Mouse (Mus musculus) heart, postnatal 0 days (tissue): ENCODE results near the gene Tbc1d5. TPM values are rescaled to one million over a fixed set of nuclear protein-coding genes. Genes with fewer than 3 reads are reported as not detected.

Experiments used
- ATAC-seq: fragments of 200-750 bp; cut with Nextera tagmentation; 2 replicates; pipeline ENCODE4 v1.8.0; 2017; ENCODE audit warnings: low read depth, moderate number of reproducible peaks, moderate library complexity; ENCODE audit not compliant: insufficient read depth
- DNase-seq: peaks from one replicate; pipeline ENCODE4 v3.0.0-alpha.2; 2016; ENCODE audit warnings: low spot score
- H3K27ac ChIP-seq: fragments of 300-500 bp; sonication (generic); 2 replicates; pipeline ENCODE4 v1.5.1; 2014; ENCODE audit warnings: low read depth, mild to moderate bottlenecking
- H3K27me3 ChIP-seq: fragments of 300-500 bp; sonication (generic); 2 replicates; pipeline ENCODE4 v1.6.1; 2014; ENCODE audit warnings: low read length, mixed read lengths; ENCODE audit not compliant: control insufficient read depth, insufficient read depth
- H3K36me3 ChIP-seq: fragments of 300-500 bp; sonication (generic); replicated peaks from 2 replicates; pipeline ENCODE4 v1.6.1; 2014; ENCODE audit warnings: low read length, mixed read lengths; ENCODE audit not compliant: control insufficient read depth, insufficient read depth
- H3K4me1 ChIP-seq: fragments of 300-500 bp; sonication (generic); 2 replicates; pipeline ENCODE4 v1.6.1; 2014; ENCODE audit warnings: antibody characterized with exemption; ENCODE audit not compliant: control insufficient read depth, insufficient read depth
- H3K4me2 ChIP-seq: fragments of 300-500 bp; sonication (generic); 2 replicates; pipeline ENCODE4 v1.6.1; 2014; ENCODE audit warnings: low read depth, mild to moderate bottlenecking, low read length, moderate library complexity
- H3K4me3 ChIP-seq: fragments of 300-500 bp; sonication (generic); 2 replicates; pipeline ENCODE4 v1.5.1; 2014; ENCODE audit warnings: low read depth, low read length
- H3K9ac ChIP-seq: fragments of 300-500 bp; sonication (generic); replicated peaks from 2 replicates; pipeline ENCODE4 v1.6.1; 2014; ENCODE audit warnings: low read depth, low read length, mixed read lengths
- H3K9me3 ChIP-seq: fragments of 300-500 bp; sonication (generic); replicated peaks from 2 replicates; pipeline ENCODE4 v1.6.1; 2016; ENCODE audit warnings: low read length; ENCODE audit not compliant: control insufficient read depth
- CTCF ChIP-seq: IDR thresholded peaks from 2 replicates; pipeline ENCODE4 v1.5.1; 2016; ENCODE audit warnings: antibody characterized with exemption, control low read depth, low read depth
- EP300 ChIP-seq: IDR thresholded peaks from 2 replicates; pipeline ENCODE4 v1.6.1; 2016; ENCODE audit warnings: antibody characterized with exemption, low read depth
- WGBS: fragments of 180-500 bp; shearing (Covaris S2); extraction: QIAGEN DNeasy Blood & Tissue Kit; methylation state at CpG from one replicate; pipeline ENCODE4 v1.1.7; 2014; 5-methylcytosine and 5-hydroxymethylcytosine counted together
- polyA plus RNA-seq: library from polyadenylated mRNA; unstranded; fragments of >200 nt; fragmentation: Nextera tagmentation; extraction: Ambion mirVana; gene quantifications from 2 replicates; pipeline ENCODE4 v1.2.1, GENCODE M21; 2015
- total RNA-seq: library from RNA; depleted of rRNA; stranded (reverse); fragments of >200 nt; gene quantifications from 2 replicates; pipeline ENCODE4 v1.2.3, GENCODE M21; 2014; ENCODE audit warnings: low replicate concordance

Gene Tbc1d5
- total and polyA plus RNA-seq, 2 experiments from 2014 or later, result 4.9 to 40.9 TPM

DNA sequence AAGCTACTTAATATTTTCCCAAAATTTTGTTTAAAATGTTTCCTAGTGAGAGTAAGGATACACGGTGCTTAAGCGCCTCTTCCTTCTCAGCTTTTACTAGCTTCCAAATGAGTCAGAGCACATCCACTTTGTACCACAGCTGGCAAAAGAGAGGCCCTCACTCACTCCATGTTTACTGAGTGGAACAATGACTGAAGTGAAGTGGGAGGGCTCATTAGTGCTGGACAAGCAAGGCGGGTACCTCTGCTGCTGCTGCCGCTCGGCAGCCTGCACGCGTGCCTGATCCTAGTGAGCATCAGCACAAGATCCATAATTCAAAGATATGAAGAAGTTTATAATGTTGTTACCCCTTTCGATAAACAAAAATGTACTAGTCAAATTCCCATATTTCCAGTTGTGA lies 376.8 kb downstream of the Tbc1d5 start:
- TF ChIP-seq CTCF, result no peak
- TF ChIP-seq EP300, result no peak
- H3K4me1 ChIP-seq, result no peaks in the 10 kb centered on the region
- H3K4me3 ChIP-seq, result no peak overlapping the region
- 82% methylated on average over 8 of the region's 8 CpGs for WGBS
- no peak for ATAC-seq
- H3K9me3 ChIP-seq, result no peaks in the 10 kb centered on the region
- no peak for DNase-seq
- H3K27me3 ChIP-seq, result no peaks in the 10 kb centered on the region
- no peak overlapping the region for H3K4me2 ChIP-seq
- H3K36me3 ChIP-seq, result no peaks in the 10 kb centered on the region
- H3K27ac ChIP-seq, result no peak overlapping the region
- H3K9ac ChIP-seq, result no peak overlapping the region

GRCm38 (mm10) chr17:50795445-50796095 lies 383.6 kb downstream of the Tbc1d5 start:
- no peaks in the 10 kb centered on the region for H3K9me3 ChIP-seq
- H3K9ac ChIP-seq, result no peak overlapping the region
- ATAC-seq (peak; percentile 75), DNase-seq (peak; percentile 87)
- no peak overlapping the region for H3K4me2 ChIP-seq
- WGBS, result 60% methylated on average over 6 of the region's 6 CpGs
- no peaks in the 10 kb centered on the region for H3K36me3 ChIP-seq
- no peak overlapping the region for H3K27ac ChIP-seq
- no peak overlapping the region for H3K4me3 ChIP-seq
- no peaks in the 10 kb centered on the region for H3K4me1 ChIP-seq
- no peak for TF ChIP-seq EP300
- peak; percentile 90 for TF ChIP-seq CTCF
- no peaks in the 10 kb centered on the region for H3K27me3 ChIP-seq

- no peak overlapping the region for H3K4me3 ChIP-seq
- no peak for TF ChIP-seq EP300
- TF ChIP-seq CTCF, result no peak
- H3K27ac ChIP-seq, result no peak overlapping the region
- ATAC-seq (no peak), DNase-seq (no peak)
- no peaks in the 10 kb centered on the region for H3K27me3 ChIP-seq
- WGBS, result 84% methylated on average over 2 of the region's 2 CpGs
- no peaks in the 10 kb centered on the region for H3K4me1 ChIP-seq
- H3K4me2 ChIP-seq, result no peak overlapping the region
- no peak overlapping the region for H3K9ac ChIP-seq
- H3K36me3 ChIP-seq, result no peaks in the 10 kb centered on the region
- no peaks in the 10 kb centered on the region for H3K9me3 ChIP-seq
Measured at GRCm38 (mm10) chr17:50791671-50792070, 387.5 kb downstream of the Tbc1d5 start.

GRCm38 (mm10) chr17:50788835-50789234 lies 390.3 kb downstream of the Tbc1d5 start:
- Histone ChIP-seq H3K9me3 (no peaks in the 10 kb centered on the region), H3K4me3 (no peak overlapping the region), H3K27me3 (no peaks in the 10 kb centered on the region), H3K4me1 (no peaks in the 10 kb centered on the region), H3K27ac (no peak overlapping the region), H3K4me2 (no peak overlapping the region), H3K9ac (no peak overlapping the region), H3K36me3 (no peaks in the 10 kb centered on the region)
- DNase-seq, result no peak
- TF ChIP-seq CTCF (no peak), EP300 (no peak)
- WGBS, result 93% methylated on average over 4 of the region's 4 CpGs
- ATAC-seq, result no peak

DNA sequence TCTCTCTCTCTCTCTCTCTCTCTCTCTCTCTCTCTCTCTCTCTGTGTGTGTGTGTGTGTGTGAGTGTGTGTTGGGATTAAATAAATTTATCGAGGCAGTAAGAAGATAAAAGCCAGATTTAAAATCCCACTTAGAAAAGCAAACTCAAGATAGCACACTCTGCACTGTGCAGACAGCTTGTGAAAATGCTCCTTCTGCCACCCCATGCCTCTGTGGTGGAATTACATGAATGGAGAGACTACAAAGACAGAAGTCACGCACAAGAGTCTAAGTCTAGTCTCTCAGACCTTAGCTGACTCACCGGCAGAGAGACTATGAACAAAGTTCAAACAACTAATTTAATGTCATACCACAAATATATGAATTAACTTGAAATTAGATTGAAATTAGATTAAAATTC lies 403.9 kb downstream of the Tbc1d5 start:
- Histone ChIP-seq H3K4me2 (no peak overlapping the region), H3K9ac (no peak overlapping the region), H3K36me3 (no peaks in the 10 kb centered on the region), H3K27ac (no peak overlapping the region), H3K4me3 (no peak overlapping the region), H3K4me1 (no peaks in the 10 kb centered on the region), H3K27me3 (no peaks in the 10 kb centered on the region), H3K9me3 (no peaks in the 10 kb centered on the region)
- ATAC-seq, result peak; percentile 75
- WGBS, result 36% methylated on average over 3 of the region's 3 CpGs
- DNase-seq, result peak; percentile 59
- TF ChIP-seq EP300 (no peak), CTCF (peak; percentile 76)

GRCm38 (mm10) chr17:50764387-50764786 lies 414.8 kb downstream of the Tbc1d5 start:
- no peak overlapping the region for H3K4me3 ChIP-seq
- H3K4me2 ChIP-seq, result no peak overlapping the region
- no peaks in the 10 kb centered on the region for H3K27me3 ChIP-seq
- H3K4me1 ChIP-seq, result peaks cover 16% of the 10 kb centered on the region
- H3K27ac ChIP-seq, result no peak overlapping the region
- no peaks in the 10 kb centered on the region for H3K9me3 ChIP-seq
- WGBS, result 95% methylated on average over 7 of the region's 7 CpGs
- no peak for DNase-seq
- ATAC-seq, result no peak
- H3K9ac ChIP-seq, result no peak overlapping the region
- H3K36me3 ChIP-seq, result no peaks in the 10 kb centered on the region
- TF ChIP-seq CTCF, result no peak
- TF ChIP-seq EP300, result no peak
